Mouse (Mus musculus): ENCODE results near the gene Srgn. TPM values are rescaled to one million over a fixed set of nuclear protein-coding genes. Genes with fewer than 3 reads are reported as not detected.

Gene Srgn
- 23.3 and 23.7 TPM in 2 replicates for polyA plus RNA-seq (2012; rRNA removed)
- polyA plus RNA-seq (2014; fragmentation: Nextera tagmentation; extraction: Ambion mirVana): 73.2 and 82.6 TPM in 2 replicates

GRCm38 (mm10) chr10:62527351-62527750 lies at the start of gene Srgn:
TSS of gene Srgn (minus strand) at chr10:62527451.
- H3K4me2 ChIP-seq (ENCODE audit: low read depth): no peak within 1 kb of the TSS
- ATAC-seq (ENCODE audit: insufficient read depth): no peak

GRCm38 (mm10) chr10:62575001-62575400 lies 47.8 kb upstream of the Srgn start:
- DNase-seq (ENCODE audit: low read depth in 3 of 3, low spot score in 3 of 3) (no peak), ATAC-seq (ENCODE audit: insufficient read depth) (no peak)
- Histone ChIP-seq H3K27ac (no peak overlapping the region), H3K9ac (replicated peaks) (no peak overlapping the region), H3K4me2 (ENCODE audit: low read depth) (no peak overlapping the region), H3K9me3 (ENCODE audit: control insufficient read depth, low read length) (no peaks in the 10 kb centered on the region), H3K27me3 (ENCODE audit: control insufficient read depth, insufficient read depth, low read length) (no peaks in the 10 kb centered on the region), H3K4me1 (replicated peaks; ENCODE audit: control insufficient read depth in 2 of 2, insufficient read depth in 2 of 2, low read length in 1 of 2) (peaks cover 6 to 9% of the 10 kb centered on the region in 2 experiments; a peak in 3 of 4 replicates), H3K36me3 (replicated peaks; ENCODE audit: control insufficient read depth, insufficient read depth, low read depth) (peaks cover 8% of the 10 kb centered on the region), H3K4me3 (ENCODE audit: insufficient read depth in 1 of 2, low read depth in 2 of 2, low read length in 2 of 2) (no peak overlapping the region)
- 84% methylated on average over 13 of the region's 13 CpGs for WGBS (ENCODE audit: insufficient replicate concordance)
- TF ChIP-seq EP300 (IDR thresholded peaks at IDR 0.05; ENCODE audit: low read depth) (no peak), CTCF (IDR thresholded peaks at IDR 0.05; ENCODE audit: low read depth) (no peak)

More at GRCm38 (mm10) chr10:62527351-62527750, at the start of gene Srgn:
- Histone ChIP-seq H3K27ac (no peak within 1 kb of the TSS), H3K27me3 (ENCODE audit: control insufficient read depth, insufficient read depth, low read length) (no peaks in the 10 kb centered on the region), H3K36me3 (replicated peaks; ENCODE audit: control insufficient read depth, insufficient read depth, low read depth) (no peaks in the 10 kb centered on the region), H3K4me1 (replicated peaks; ENCODE audit: control insufficient read depth in 2 of 2, insufficient read depth in 2 of 2, low read length in 1 of 2) (peaks cover under 1 to 4% of the 10 kb centered on the region in 2 experiments; a peak in 2 of 4 replicates), H3K9ac (replicated peaks) (no peak within 1 kb of the TSS), H3K4me3 (ENCODE audit: insufficient read depth in 1 of 2, low read depth in 2 of 2, low read length in 2 of 2) (no peak within 1 kb of the TSS), H3K9me3 (ENCODE audit: control insufficient read depth, low read length) (no peaks in the 10 kb centered on the region)
- no peak for TF ChIP-seq EP300 (IDR thresholded peaks at IDR 0.05; ENCODE audit: low read depth)
- no peak for DNase-seq (ENCODE audit: low read depth in 3 of 3, low spot score in 3 of 3)
- WGBS (ENCODE audit: insufficient replicate concordance): 76% methylated on average over 14 of the region's 14 CpGs

DNA sequence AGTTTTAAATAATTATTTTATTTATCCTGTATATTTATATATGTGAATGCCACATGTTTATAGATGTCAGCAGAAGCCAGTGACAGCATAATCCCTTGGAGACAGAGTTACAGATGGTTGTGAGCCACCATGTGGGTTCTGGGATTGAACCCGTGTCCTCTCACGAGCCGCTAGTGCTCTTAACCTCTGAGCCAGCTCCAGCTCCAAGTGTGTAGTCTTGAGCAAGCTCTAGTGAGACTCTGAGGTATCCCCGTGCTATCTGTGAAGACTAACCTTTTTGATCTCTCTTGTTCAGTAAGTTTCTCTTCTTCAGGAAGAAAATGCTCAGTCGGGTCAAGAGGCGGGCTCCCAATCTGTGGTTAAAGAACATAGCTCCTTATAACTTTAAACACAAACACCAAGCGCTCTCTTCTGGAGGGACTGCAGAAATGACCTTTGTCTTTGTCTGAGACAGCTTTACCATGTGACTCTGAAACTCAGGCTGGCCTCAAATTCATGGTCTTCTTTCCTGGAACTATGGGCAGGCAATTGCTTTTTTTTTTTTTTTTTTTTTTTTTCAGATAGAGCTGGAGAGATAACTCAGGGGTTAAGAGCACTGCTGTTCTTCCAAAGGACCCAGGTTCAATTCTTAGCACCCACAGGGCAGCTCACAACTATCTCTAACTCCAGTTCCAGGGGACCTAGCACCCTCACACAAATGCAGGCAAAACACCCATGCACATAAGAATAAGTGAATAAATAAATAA lies 43.0 kb upstream of the Srgn start:
- Histone ChIP-seq H3K4me3 (ENCODE audit: insufficient read depth in 1 of 2, low read depth in 2 of 2, low read length in 2 of 2) (no peak overlapping the region), H3K36me3 (replicated peaks; ENCODE audit: control insufficient read depth, insufficient read depth, low read depth) (peaks cover 17% of the 10 kb centered on the region), H3K27me3 (ENCODE audit: control insufficient read depth, insufficient read depth, low read length) (no peaks in the 10 kb centered on the region), H3K9me3 (ENCODE audit: control insufficient read depth, low read length) (no peaks in the 10 kb centered on the region), H3K9ac (replicated peaks) (no peak overlapping the region), H3K4me2 (ENCODE audit: low read depth) (no peak overlapping the region), H3K27ac (no peak overlapping the region), H3K4me1 (replicated peaks; ENCODE audit: control insufficient read depth in 2 of 2, insufficient read depth in 2 of 2, low read length in 1 of 2) (no peaks in the 10 kb centered on the region)
- ATAC-seq (ENCODE audit: insufficient read depth): no peak
- 76% methylated on average over 7 of the region's 7 CpGs for WGBS (ENCODE audit: insufficient replicate concordance)
- no peak for TF ChIP-seq EP300 (IDR thresholded peaks at IDR 0.05; ENCODE audit: low read depth)
- TF ChIP-seq CTCF (IDR thresholded peaks at IDR 0.05; ENCODE audit: low read depth): no peak
- DNase-seq (ENCODE audit: low read depth in 3 of 3, low spot score in 3 of 3): no peak

GRCm38 (mm10) chr10:62568861-62569260 lies 41.6 kb upstream of the Srgn start:
- Histone ChIP-seq H3K9ac (replicated peaks) (no peak overlapping the region), H3K4me3 (ENCODE audit: insufficient read depth in 1 of 2, low read depth in 2 of 2, low read length in 2 of 2) (no peak overlapping the region), H3K9me3 (ENCODE audit: control insufficient read depth, low read length) (no peaks in the 10 kb centered on the region), H3K4me2 (ENCODE audit: low read depth) (no peak overlapping the region), H3K4me1 (replicated peaks; ENCODE audit: control insufficient read depth in 2 of 2, insufficient read depth in 2 of 2, low read length in 1 of 2) (no peaks in the 10 kb centered on the region), H3K27me3 (ENCODE audit: control insufficient read depth, insufficient read depth, low read length) (no peaks in the 10 kb centered on the region), H3K27ac (no peak overlapping the region), H3K36me3 (replicated peaks; ENCODE audit: control insufficient read depth, insufficient read depth, low read depth) (peaks cover 18% of the 10 kb centered on the region)
- WGBS (ENCODE audit: insufficient replicate concordance): 34% methylated on average over 4 of the region's 4 CpGs
- TF ChIP-seq EP300 (IDR thresholded peaks at IDR 0.05; ENCODE audit: low read depth) (no peak), CTCF (IDR thresholded peaks at IDR 0.05; ENCODE audit: low read depth) (no peak)
- DNase-seq (ENCODE audit: low read depth in 3 of 3, low spot score in 3 of 3): no peak
- no peak for ATAC-seq (ENCODE audit: insufficient read depth)

DNA sequence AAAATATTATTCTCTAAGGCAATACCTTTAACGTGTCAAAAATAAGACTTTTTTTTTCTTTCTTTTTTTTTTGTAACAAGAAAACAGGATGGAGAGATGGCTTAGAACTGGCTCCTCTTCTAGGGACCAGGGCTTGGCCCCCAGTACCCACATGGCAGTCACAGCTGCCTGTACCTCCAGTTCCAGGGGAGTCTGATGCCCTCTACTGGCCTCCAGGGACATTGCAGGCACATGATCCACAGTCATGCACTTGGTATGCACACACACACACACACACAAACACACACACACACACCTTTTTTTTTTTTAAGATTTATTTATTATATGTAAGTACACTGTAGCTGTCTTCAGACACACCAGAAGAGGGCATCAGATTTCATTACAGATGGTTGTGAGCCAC lies 30.5 kb upstream of the Srgn start:
- H3K9ac ChIP-seq (replicated peaks): no peak overlapping the region
- no peaks in the 10 kb centered on the region for H3K9me3 ChIP-seq (ENCODE audit: control insufficient read depth, low read length)
- DNase-seq (ENCODE audit: low read depth in 3 of 3, low spot score in 3 of 3): peak in 1 of 3 experiments; percentile 33
- no peak for ATAC-seq (ENCODE audit: insufficient read depth)
- H3K36me3 ChIP-seq (replicated peaks; ENCODE audit: control insufficient read depth, insufficient read depth, low read depth): no peaks in the 10 kb centered on the region; the same call in 1 of the 2 replicates
- WGBS (ENCODE audit: insufficient replicate concordance): 75% methylated on average over 1 of the region's 1 CpGs
- no peak for TF ChIP-seq EP300 (IDR thresholded peaks at IDR 0.05; ENCODE audit: low read depth)
- peak; percentile 90 for TF ChIP-seq CTCF (IDR thresholded peaks at IDR 0.05; ENCODE audit: low read depth)
- H3K27me3 ChIP-seq (ENCODE audit: control insufficient read depth, insufficient read depth, low read length): no peaks in the 10 kb centered on the region
- no peak overlapping the region for H3K4me2 ChIP-seq (ENCODE audit: low read depth)
- H3K4me3 ChIP-seq (ENCODE audit: insufficient read depth in 1 of 2, low read depth in 2 of 2, low read length in 2 of 2): no peak overlapping the region
- no peaks in the 10 kb centered on the region for H3K4me1 ChIP-seq (replicated peaks; ENCODE audit: control insufficient read depth in 2 of 2, insufficient read depth in 2 of 2, low read length in 1 of 2)
- H3K27ac ChIP-seq: no peak overlapping the region

Measured in liver, embryonic 14.5 days (tissue).